22 mouse cellular contexts compared by ENCODE assay signal in genomic region chr11:103683667-103684334, GRCm38 (mm10). TPM values are rescaled to one million over a fixed set of nuclear protein-coding genes. Genes with fewer than 3 reads are reported as not detected.
DNase-seq lines count a peak whose midpoint lies in the region; ATAC-seq and TF ChIP-seq lines count a peak whose summit lies in the region.
"Had no signal": no experiment of that assay in that cellular context is flagged by ENCODE, and none has a peak within 500 bp of the region (broad histone marks: within the 10 kb centered on the region; RNA-seq: fewer than 3 reads in every experiment).

No protein-coding gene starts in this region.

- no peaks in the 10 kb centered on the region for H3K9me3 ChIP-seq in heart, embryonic 10.5 days
- H3K9me3 ChIP-seq in intestine, postnatal 0 days (ENCODE audit: control insufficient read depth), result no peaks in the 10 kb centered on the region
- no peaks in the 10 kb centered on the region for H3K9me3 ChIP-seq in forebrain, embryonic 10.5 days
- H3K9me3 ChIP-seq: forebrain, embryonic 15.5 days; kidney, embryonic 15.5 days; midbrain, embryonic 12.5 days had no signal

- H3K4me3 ChIP-seq in heart, embryonic 10.5 days, result no peak overlapping the region
- no peak overlapping the region for H3K4me3 ChIP-seq in heart, adult 2 months
- H3K4me3 ChIP-seq in intestine, postnatal 0 days (ENCODE audit: low read depth, low read length), result no peak overlapping the region
- H3K4me3 ChIP-seq in forebrain, embryonic 10.5 days, result no peak overlapping the region
- H3K4me3 ChIP-seq: forebrain, embryonic 15.5 days; kidney, embryonic 15.5 days; midbrain, embryonic 12.5 days had no signal

- peak; percentile 80 for ATAC-seq in intestine, postnatal 0 days
- ATAC-seq: forebrain, embryonic 15.5 days had no signal

- TF ChIP-seq POLR2A in heart, adult 2 months (IDR thresholded peaks at IDR 0.05; ENCODE audit: insufficient read depth, low read depth, low read length), result no peak

- intact Hi-C loops in heart, adult 2 months (cut with DNase I), result no loop called here

- H3K79me2 ChIP-seq in heart, adult 2 months (replicated peaks; ENCODE audit: control insufficient read depth, insufficient read depth, low read length), result no peaks in the 10 kb centered on the region

- H3K27ac ChIP-seq in heart, embryonic 10.5 days, result peak overlapping the region; percentile 64
- H3K27ac ChIP-seq in heart, adult 2 months, result no peak overlapping the region
- H3K27ac ChIP-seq in intestine, postnatal 0 days (ENCODE audit: low read depth, low read length), result peak overlapping the region; percentile 54
- H3K27ac ChIP-seq in forebrain, embryonic 10.5 days, result no peak overlapping the region
- H3K27ac ChIP-seq: forebrain, embryonic 15.5 days; kidney, embryonic 15.5 days; midbrain, embryonic 12.5 days had no signal

- no peak for DNase-seq in heart, embryonic 10.5 days (ENCODE audit: low spot score)
- DNase-seq in heart, adult 2 months, result no peak
- DNase-seq in MN1 (ENCODE audit: low spot score), result peak; percentile 56
- DNase-seq in adrenal gland, adult 8-10 months, result peak; percentile 83
- no peak for DNase-seq in lung, postnatal 36 days
- no peak for DNase-seq in forebrain, embryonic 10.5 days (ENCODE audit: extremely low spot score, low spot score)
- no peak for DNase-seq in layer of hippocampus, adult 18-20 months (ENCODE audit: low spot score in 2 of 2)
- DNase-seq: cerebellum, adult 9-10 months; embryo, embryonic 11 days; lung, postnatal 14 days; thymus, postnatal 14 days had no signal

- no peak for TF ChIP-seq EP300 in heart, adult 2 months (IDR thresholded peaks at IDR 0.05; ENCODE audit: insufficient read depth, low read depth, low read length)

- no peak overlapping the region for H3K9ac ChIP-seq in heart, adult 2 months (ENCODE audit: low read depth, low read length)
- 0 out of 2 replicates have a peak overlapping the region, but pooled peaks have one; percentile 11 for H3K9ac ChIP-seq in intestine, postnatal 0 days (ENCODE audit: low read depth, low read length)
- H3K9ac ChIP-seq: forebrain, embryonic 15.5 days; kidney, embryonic 15.5 days; midbrain, embryonic 12.5 days had no signal

- peaks cover 42% of the 10 kb centered on the region for H3K4me1 ChIP-seq in heart, embryonic 10.5 days
- H3K4me1 ChIP-seq in heart, adult 2 months (ENCODE audit: control insufficient read depth, insufficient read depth, low read length), result no peaks in the 10 kb centered on the region; the same call in 1 of the 2 replicates
- H3K4me1 ChIP-seq in intestine, postnatal 0 days (replicated peaks; ENCODE audit: control insufficient read depth, insufficient read depth, low read length), result no peaks in the 10 kb centered on the region
- peaks cover 7% of the 10 kb centered on the region for H3K4me1 ChIP-seq in forebrain, embryonic 10.5 days
- H3K4me1 ChIP-seq: kidney, embryonic 15.5 days; midbrain, embryonic 12.5 days had no signal

- H3K27me3 ChIP-seq in heart, embryonic 10.5 days (ENCODE audit: insufficient read depth, poor library complexity, severe bottlenecking), result no peaks in the 10 kb centered on the region
- H3K27me3 ChIP-seq in heart, adult 2 months (ENCODE audit: control insufficient read depth, insufficient read depth, low read length), result no peaks in the 10 kb centered on the region
- H3K27me3 ChIP-seq in intestine, postnatal 0 days (replicated peaks; ENCODE audit: control insufficient read depth, insufficient read depth, low read length), result no peaks in the 10 kb centered on the region
- H3K27me3 ChIP-seq in forebrain, embryonic 10.5 days (ENCODE audit: poor library complexity, severe bottlenecking), result no peaks in the 10 kb centered on the region
- H3K27me3 ChIP-seq: forebrain, embryonic 15.5 days; kidney, embryonic 15.5 days; midbrain, embryonic 12.5 days had no signal

- peaks cover 85% of the 10 kb centered on the region for H3K36me3 ChIP-seq in heart, embryonic 10.5 days
- peaks cover 7% of the 10 kb centered on the region for H3K36me3 ChIP-seq in heart, adult 2 months (ENCODE audit: control insufficient read depth, insufficient read depth, low read length)
- H3K36me3 ChIP-seq in intestine, postnatal 0 days (ENCODE audit: control insufficient read depth, insufficient read depth), result peaks cover 95% of the 10 kb centered on the region
- H3K36me3 ChIP-seq in forebrain, embryonic 10.5 days (replicated peaks), result peaks cover 98% of the 10 kb centered on the region

- TF ChIP-seq CTCF in heart, adult 2 months (IDR thresholded peaks at IDR 0.05), result no peak
- TF ChIP-seq CTCF in intestine, postnatal 0 days (IDR thresholded peaks at IDR 0.05; ENCODE audit: low read depth), result no peak

- no peak overlapping the region for H3K4me2 ChIP-seq in intestine, postnatal 0 days (replicated peaks; ENCODE audit: low read depth)
- H3K4me2 ChIP-seq: forebrain, embryonic 15.5 days; kidney, embryonic 15.5 days; midbrain, embryonic 12.5 days had no signal

- WGBS in heart, embryonic 10.5 days, result 82% methylated on average over 11 of the region's 11 CpGs
- WGBS in heart, adult 2 months, result 79% methylated on average over 11 of the region's 11 CpGs
- WGBS in intestine, postnatal 0 days, result 55% methylated on average over 11 of the region's 11 CpGs
- 86% methylated on average over 11 of the region's 11 CpGs for WGBS in forebrain, embryonic 10.5 days

RNA-seq across cellular contexts. Expression of gene Gosr2, which starts 13.9 kb away (rescaled TPM):
- 80.1 and 86.4 TPM in 2 replicates for polyA plus RNA-seq in heart, embryonic 10.5 days (2016; fragmentation: Nextera tagmentation; extraction: Ambion mirVana)
- total RNA-seq in heart, adult 2 months (2021), result 10 to 100 TPM; 33.2 to 37.8 TPM
- 49.7 and 69.7 TPM in 2 replicates for polyA plus RNA-seq in heart, adult 2 months (2012; rRNA removed)
- total RNA-seq in adrenal gland, adult 8-10 months (2022), result 100 to 1,000 TPM in 2 of 4 experiments, 10 to 100 TPM in 2; 93.8 to 114 (median 103) TPM
- 106 and 113 TPM in 2 replicates for polyA plus RNA-seq in intestine, postnatal 0 days (2015; fragmentation: Nextera tagmentation; extraction: Ambion mirVana)
- polyA plus RNA-seq in forebrain, embryonic 10.5 days (2016; fragmentation: Nextera tagmentation; extraction: Ambion mirVana), result 99.5 and 100 TPM in 2 replicates
- 10 to 100 TPM; 67.2 to 67.8 TPM for total RNA-seq in layer of hippocampus, adult 18-20 months (2021)

RNA-seq across cellular contexts. Expression of gene Rprml, which starts 34.4 kb away (rescaled TPM):
- polyA plus RNA-seq in heart, embryonic 10.5 days (2016; fragmentation: Nextera tagmentation; extraction: Ambion mirVana), result 0.48 TPM in 1 of 2 replicates, not detected in the other
- not detected for total RNA-seq in heart, adult 2 months (2021)
- not detected in 2 replicates for polyA plus RNA-seq in heart, adult 2 months (2012; rRNA removed)
- total RNA-seq in adrenal gland, adult 8-10 months (2022), result under 1 TPM in 3 of 4 experiments, not detected in 1; 0.32 to 1.00 (median 0.37) TPM
- 2.3 and 3.7 TPM in 2 replicates for polyA plus RNA-seq in intestine, postnatal 0 days (2015; fragmentation: Nextera tagmentation; extraction: Ambion mirVana)
- polyA plus RNA-seq in forebrain, embryonic 10.5 days (2016; fragmentation: Nextera tagmentation; extraction: Ambion mirVana), result 0.16 TPM in 1 of 2 replicates, not detected in the other
- total RNA-seq in layer of hippocampus, adult 18-20 months (2021), result 100 to 1,000 TPM; 109 to 113 TPM
- total RNA-seq: hematopoietic stem cell, adult 5-6 weeks had no signal
- polyA plus RNA-seq: kidney, embryonic 15.5 days; liver, embryonic 16.5 days; midbrain, embryonic 12.5 days; stomach, embryonic 14.5 days had no signal

RNA-seq across cellular contexts. Expression of gene Lyzl6, which starts 45.1 kb away (rescaled TPM):
- polyA plus RNA-seq in heart, embryonic 10.5 days (2016; fragmentation: Nextera tagmentation; extraction: Ambion mirVana), result not detected in 2 replicates
- not detected for total RNA-seq in heart, adult 2 months (2021)
- polyA plus RNA-seq in heart, adult 2 months (2012; rRNA removed), result not detected in 2 replicates
- not detected for total RNA-seq in adrenal gland, adult 8-10 months (2022)
- polyA plus RNA-seq in intestine, postnatal 0 days (2015; fragmentation: Nextera tagmentation; extraction: Ambion mirVana), result not detected in 2 replicates
- not detected in 2 replicates for polyA plus RNA-seq in forebrain, embryonic 10.5 days (2016; fragmentation: Nextera tagmentation; extraction: Ambion mirVana)
- not detected for total RNA-seq in layer of hippocampus, adult 18-20 months (2021)
- total RNA-seq: gastrocnemius, adult 8-10 months; hematopoietic stem cell, adult 5-6 weeks; layer of hippocampus, adult 8-10 months; left cerebral cortex, postnatal 10 days had no signal
- polyA plus RNA-seq: forebrain, embryonic 15.5 days; kidney, embryonic 15.5 days; limb, embryonic 14.5 days; liver, embryonic 16.5 days; midbrain, embryonic 12.5 days; stomach, embryonic 14.5 days had no signal

Comparison
In these comparisons a context has a peak if more than half of its experiments do, and no peak if none do; other contexts are left out.
1. H3K27ac ChIP-seq: peak in heart, embryonic 10.5 days (single experiment) and intestine, postnatal 0 days (single experiment); none in heart, adult 2 months (single experiment) and forebrain, embryonic 10.5 days (single experiment).
2. DNase-seq: peak in MN1 (single experiment) and adrenal gland, adult 8-10 months (single experiment); none in heart, embryonic 10.5 days (single experiment), heart, adult 2 months (0 of 2), lung, postnatal 36 days (single experiment), forebrain, embryonic 10.5 days (single experiment) and layer of hippocampus, adult 18-20 months (0 of 2).